8 mouse cellular contexts compared by ENCODE assay signal in genomic region chr3:60502155-60502987, GRCm38 (mm10). TPM values are rescaled to one million over a fixed set of nuclear protein-coding genes. Genes with fewer than 3 reads are reported as not detected.
DNase-seq lines count a peak whose midpoint lies in the region; ATAC-seq and TF ChIP-seq lines count a peak whose summit lies in the region.

No protein-coding gene starts in this region.

- 8% methylated on average over 7 of the region's 7 CpGs for WGBS in kidney, embryonic 15.5 days
- 6% methylated on average over 7 of the region's 7 CpGs for WGBS in bone marrow, adult 2 months
- WGBS in heart, embryonic 14.5 days: 16% methylated on average over 7 of the region's 7 CpGs
- WGBS in liver, postnatal 0 days (ENCODE audit: insufficient replicate concordance): 16% methylated on average over 7 of the region's 7 CpGs

- no peaks in the 10 kb centered on the region for H3K9me3 ChIP-seq in kidney, embryonic 15.5 days (replicated peaks)
- no peaks in the 10 kb centered on the region for H3K9me3 ChIP-seq in heart, embryonic 14.5 days (ENCODE audit: control insufficient read depth, low read length)
- H3K9me3 ChIP-seq in liver, postnatal 0 days (ENCODE audit: low read length): no peaks in the 10 kb centered on the region

- TF ChIP-seq EP300 in liver, postnatal 0 days (IDR thresholded peaks at IDR 0.05; ENCODE audit: low read depth): no peak

- no peaks in the 10 kb centered on the region for H3K36me3 ChIP-seq in kidney, embryonic 15.5 days
- H3K36me3 ChIP-seq in heart, embryonic 14.5 days (ENCODE audit: control insufficient read depth, insufficient read depth, low read length): no peaks in the 10 kb centered on the region
- no peaks in the 10 kb centered on the region; the same call in 1 of the 2 replicates for H3K36me3 ChIP-seq in liver, postnatal 0 days (replicated peaks; ENCODE audit: insufficient read depth, low read length)

- peak overlapping the region; percentile 68 for H3K4me3 ChIP-seq in kidney, embryonic 15.5 days (replicated peaks)
- H3K4me3 ChIP-seq in bone marrow, adult 2 months (replicated peaks; ENCODE audit: control insufficient read depth, low read depth, low read length): peak overlapping the region; percentile 63
- H3K4me3 ChIP-seq in heart, embryonic 14.5 days (ENCODE audit: control insufficient read depth in 1 of 2, insufficient read depth in 1 of 2, low read depth in 1 of 2, low read length in 2 of 2): peak overlapping the region; percentile 81 to 88; a peak in 3 of 4 replicates
- H3K4me3 ChIP-seq in liver, postnatal 0 days (ENCODE audit: low read depth, low read length): peak overlapping the region; percentile 93

- no peak for ATAC-seq in kidney, embryonic 15.5 days (replicated peaks; ENCODE audit: low FRiP score)
- no peak for ATAC-seq in heart, embryonic 14.5 days (ENCODE audit: insufficient number of reproducible peaks, insufficient read depth, low FRiP score, low read depth)
- ATAC-seq in liver, postnatal 0 days: no peak
- ATAC-seq in activated CD4-positive, CD25-positive, alpha-beta regulatory T cell, adult 4 months: no peak

- TF ChIP-seq CTCF in bone marrow, adult 2 months (IDR thresholded peaks at IDR 0.05; ENCODE audit: control insufficient read depth, insufficient read depth, low read length): no peak
- no peak for TF ChIP-seq CTCF in liver, postnatal 0 days (IDR thresholded peaks at IDR 0.05; ENCODE audit: low read depth)

- no peaks in the 10 kb centered on the region for H3K27me3 ChIP-seq in kidney, embryonic 15.5 days
- no peaks in the 10 kb centered on the region for H3K27me3 ChIP-seq in heart, embryonic 14.5 days (ENCODE audit: control insufficient read depth, insufficient read depth, low read length)
- H3K27me3 ChIP-seq in liver, postnatal 0 days (ENCODE audit: insufficient read depth, low read length): no peaks in the 10 kb centered on the region

- peaks cover 45% of the 10 kb centered on the region for H3K4me1 ChIP-seq in kidney, embryonic 15.5 days
- peaks cover 4% of the 10 kb centered on the region for H3K4me1 ChIP-seq in bone marrow, adult 2 months (ENCODE audit: control insufficient read depth, insufficient read depth, low read length)
- peaks cover 8 to 41% of the 10 kb centered on the region in 2 experiments for H3K4me1 ChIP-seq in heart, embryonic 14.5 days (ENCODE audit: control insufficient read depth in 2 of 2, insufficient read depth in 2 of 2, low read length in 2 of 2)
- peaks cover 39% of the 10 kb centered on the region for H3K4me1 ChIP-seq in liver, postnatal 0 days (ENCODE audit: insufficient read depth)

- DNase-seq in kidney, adult 11 months: no peak
- DNase-seq in liver, postnatal 0 days: no peak
- DNase-seq in urinary bladder, adult 18-20 months (ENCODE audit: low spot score in 2 of 2): no peak
- no peak for DNase-seq in thymus, postnatal 36 days

- peak overlapping the region; percentile 72 for H3K4me2 ChIP-seq in kidney, embryonic 15.5 days
- H3K4me2 ChIP-seq in heart, embryonic 14.5 days (ENCODE audit: low read length): peak overlapping the region; percentile 88
- H3K4me2 ChIP-seq in liver, postnatal 0 days (ENCODE audit: low read depth, low read length): peak overlapping the region; percentile 91

- no peak for TF ChIP-seq POLR2A in bone marrow, adult 2 months (IDR thresholded peaks at IDR 0.05; ENCODE audit: borderline replicate concordance, control insufficient read depth, low read depth, low read length)

- peak overlapping the region; percentile 96 for H3K27ac ChIP-seq in kidney, embryonic 15.5 days
- H3K27ac ChIP-seq in bone marrow, adult 2 months (ENCODE audit: control insufficient read depth, insufficient read depth, low read depth, low read length, poor library complexity): no peak overlapping the region
- H3K27ac ChIP-seq in heart, embryonic 14.5 days (replicated peaks in 1 of 2; ENCODE audit: control insufficient read depth in 1 of 2, insufficient read depth in 1 of 2, low read depth in 2 of 2, low read length in 2 of 2): peak overlapping the region; percentile 91 to 100
- H3K27ac ChIP-seq in liver, postnatal 0 days (ENCODE audit: low read depth): peak overlapping the region; percentile 99

- peak overlapping the region; percentile 70 for H3K9ac ChIP-seq in kidney, embryonic 15.5 days
- peak overlapping the region; percentile 98 for H3K9ac ChIP-seq in heart, embryonic 14.5 days (ENCODE audit: low read length)
- H3K9ac ChIP-seq in liver, postnatal 0 days (replicated peaks): peak overlapping the region; percentile 97

RNA-seq across cellular contexts. Expression of gene Mbnl1, which starts 29.7 kb away (rescaled TPM):
- polyA plus RNA-seq in kidney, embryonic 15.5 days (2015; fragmentation: Nextera tagmentation; extraction: Ambion mirVana): 78.8 and 89.4 TPM in 2 replicates
- 76.6 and 131 TPM in 2 replicates for polyA plus RNA-seq in bone marrow, adult 2 months (2011; ENCODE audit: insufficient read depth, insufficient read length, low replicate concordance, missing spikeins)
- 92.7 and 93.2 TPM in 2 replicates for polyA plus RNA-seq in heart, embryonic 14.5 days (2014; fragmentation: Nextera tagmentation; extraction: Ambion mirVana)
- 61.3 and 73.3 TPM in 2 replicates for polyA plus RNA-seq in liver, postnatal 0 days (2015; fragmentation: Nextera tagmentation; extraction: Ambion mirVana)
- 100 to 1,000 TPM; 667 to 875 TPM for polyA plus RNA-seq in activated CD4-positive, CD25-positive, alpha-beta regulatory T cell, adult 4 months (2017; shearing (Covaris generic))
